In the genomic region with DNA sequence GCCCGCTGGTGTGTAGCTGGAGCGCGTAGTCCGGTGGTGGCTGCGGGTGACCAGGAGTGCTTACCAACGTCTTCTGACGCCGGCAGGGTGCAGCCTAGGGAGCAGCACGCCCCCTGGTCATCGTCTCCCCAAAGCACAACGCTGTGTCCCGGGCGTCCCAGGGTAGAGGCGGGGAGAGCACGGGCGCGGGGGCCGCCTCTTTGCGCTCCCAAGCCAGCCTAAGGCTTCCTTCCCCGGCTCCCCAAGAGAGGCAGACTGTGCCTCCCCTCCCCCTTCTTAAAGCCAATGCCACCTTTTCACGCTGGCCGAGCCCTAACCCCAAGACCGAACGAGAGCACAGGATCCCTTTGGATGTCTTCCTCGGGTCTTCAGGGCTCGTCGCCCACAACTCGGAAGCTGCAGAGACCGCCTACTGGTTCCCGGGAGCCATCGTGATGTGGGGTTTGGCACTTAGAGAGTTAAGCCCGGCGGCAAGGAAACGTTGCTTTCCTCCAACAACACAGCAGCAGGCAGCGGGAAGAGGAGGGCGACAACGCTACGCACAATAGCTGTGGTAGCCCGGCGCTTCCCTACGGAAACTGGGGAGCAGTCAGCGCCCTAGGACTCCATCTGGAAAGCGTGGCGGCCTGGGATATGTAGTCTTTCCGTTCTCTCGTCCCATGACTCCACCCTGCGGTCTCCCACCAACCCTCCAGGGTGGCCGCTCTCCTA, we compare ENCODE assay signal across 7 mouse cellular contexts. TPM values are rescaled to one million over a fixed set of nuclear protein-coding genes. Genes with fewer than 3 reads are reported as not detected.
DNase-seq lines count a peak whose midpoint lies in the region.

A gene (minus strand): TSS at position 620 of the 711 bp plus-strand sequence.

- peaks cover 56% of the 10 kb centered on the region for H3K27me3 ChIP-seq in embryonic facial prominence, embryonic 10.5 days (replicated peaks; ENCODE audit: low read depth, poor library complexity, severe bottlenecking)

- H3K27ac ChIP-seq in embryonic facial prominence, embryonic 10.5 days (replicated peaks) = peak within 1 kb of the TSS; percentile 84

- WGBS in embryonic facial prominence, embryonic 10.5 days = 16% methylated on average over 48 of the region's 48 CpGs

- no peaks in the 10 kb centered on the region for H3K9me3 ChIP-seq in embryonic facial prominence, embryonic 10.5 days

- 0 out of 2 replicates have a peak, but pooled peaks cover 3% of the 10 kb centered on the region for H3K4me1 ChIP-seq in embryonic facial prominence, embryonic 10.5 days

- intact Hi-C loops in left cerebral cortex, postnatal 4 days (cut with DNase I) = no loop called here

- DNase-seq in adrenal gland, postnatal 4 days (ENCODE audit: low spot score in 2 of 2) = peak; percentile 16 to 24
- DNase-seq in embryonic facial prominence, embryonic 10.5 days (ENCODE audit: low spot score) = peak; percentile 70
- DNase-seq in heart, adult 11 months = peak; percentile 98
- DNase-seq in kidney, adult 18-20 months = peak; percentile 72
- DNase-seq in left cerebral cortex, postnatal 4 days = peak; percentile 73
- DNase-seq in mesoderm, embryonic 11.5 days (ENCODE audit: low read depth, low spot score) = peak; percentile 57
- peak; percentile 36 for DNase-seq in skeletal muscle tissue, adult 2 months (ENCODE audit: low read depth, low spot score)

- peak within 1 kb of the TSS; percentile 64 for H3K4me3 ChIP-seq in embryonic facial prominence, embryonic 10.5 days

- H3K36me3 ChIP-seq in embryonic facial prominence, embryonic 10.5 days (replicated peaks) = no peaks in the 10 kb centered on the region

RNA-seq across cellular contexts. Expression of the gene that starts here (rescaled TPM):
- total RNA-seq in adrenal gland, postnatal 4 days (2021) = 10 to 100 TPM; 16.7 to 19.7 TPM
- polyA plus RNA-seq in embryonic facial prominence, embryonic 10.5 days (2016; fragmentation: Nextera tagmentation; extraction: Ambion mirVana) = 12.2 and 13.3 TPM in 2 replicates
- total RNA-seq in left cerebral cortex, postnatal 4 days (2021) = 10 to 100 TPM; 48.7 to 48.9 TPM

Comparison
In these comparisons a context has a peak if more than half of its experiments do, and no peak if none do; other contexts are left out.
1. Peak in every context shown above with its lines: DNase-seq, H3K4me3 ChIP-seq and H3K27ac ChIP-seq.
2. DNase-seq: peak in every context shown above with its lines; median percentile 98 in heart, adult 11 months; 73 in left cerebral cortex, postnatal 4 days; 72 in kidney, adult 18-20 months; 70 in embryonic facial prominence, embryonic 10.5 days; 57 in mesoderm, embryonic 11.5 days; 36 in skeletal muscle tissue, adult 2 months; 20 in adrenal gland, postnatal 4 days.